Mouse (Mus musculus) lung, postnatal 0 days (tissue): Measurements from ENCODE around the gene Pdzrn3.

Source experiments
- CTCF ChIP-seq: IDR thresholded peaks from 2 replicates; pipeline ENCODE4 v1.5.1; 2016; ENCODE audit warnings: antibody characterized with exemption, mild to moderate bottlenecking
- EP300 ChIP-seq: IDR thresholded peaks from 2 replicates; pipeline ENCODE4 v1.6.1; 2016; ENCODE audit warnings: antibody characterized with exemption, mild to moderate bottlenecking, control low read depth

- no peak for TF ChIP-seq CTCF
- TF ChIP-seq EP300: no peak
Observed at GRCm38 (mm10) chr6:101290160-101290559, 87.5 kb downstream of the Pdzrn3 start.
